Mouse (Mus musculus) erythroid progenitor cell, adult 5-6 weeks (primary cell): ENCODE results near the gene Adam17. TPM values are rescaled to one million over a fixed set of nuclear protein-coding genes. Genes with fewer than 3 reads are reported as not detected.

Experiments used
- total RNA-seq, 2 experiments: library from RNA; stranded (forward) in 1 of 2; stranded (reverse) in 1 of 2; fragments of 150-400 nt in 1 of 2; fragments of 186-747, 209-891 nt in 1 of 2; gene quantifications; 2 replicates each; pipeline versions ENCODE4 v1.2.3 to v1.2.4; 2015 to 2017; ENCODE audit warnings: low replicate concordance in 2 of 2

Adam17 gene
- total RNA-seq, 2 experiments from 2014 or later = 16.8 to 29.8 TPM

Other genes with a start within 250 kb of the Adam17 start
- 13.7 and 68.3 TPM in 2 replicates for gene Cpsf3, start 88.2 kb downstream of the Adam17 start, total RNA-seq (2015; ENCODE audit: low replicate concordance)
- 15.6 and 17.2 TPM in 2 replicates for gene Cpsf3, start 88.2 kb downstream of the Adam17 start, total RNA-seq (2017; ENCODE audit: low replicate concordance)
- 14.4 and 15.1 TPM in 2 replicates for gene Itgb1bp1, start 87.3 kb downstream of the Adam17 start, total RNA-seq (2015; ENCODE audit: low replicate concordance)
- 11.8 and 15.7 TPM in 2 replicates for gene Itgb1bp1, start 87.3 kb downstream of the Adam17 start, total RNA-seq (2017; ENCODE audit: low replicate concordance)
- gene Iah1, start 57.2 kb downstream of the Adam17 start, total RNA-seq (2015; ENCODE audit: low replicate concordance) = 15.1 and 20.9 TPM in 2 replicates
- gene Iah1, start 57.2 kb downstream of the Adam17 start, total RNA-seq (2017; ENCODE audit: low replicate concordance) = 9.2 and 16.3 TPM in 2 replicates
- gene Ywhaq, start 44.0 kb upstream of the Adam17 start, total RNA-seq (2015; ENCODE audit: low replicate concordance) = 105 and 127 TPM in 2 replicates
- 72.7 and 79.3 TPM in 2 replicates for gene Ywhaq, start 44.0 kb upstream of the Adam17 start, total RNA-seq (2017; ENCODE audit: low replicate concordance)